Mouse (Mus musculus) heart, postnatal 0 days (tissue): ENCODE measurements at regions not wholly inside any gene's neighbourhood (a gene's known extent, or its start where the extent isn't known, plus 50 kb on each side); places are given as distances from the start of the nearest gene placed in this dataset.

Source experiments
- CTCF ChIP-seq: IDR thresholded peaks from 2 replicates; pipeline ENCODE4 v1.5.1; 2016; ENCODE audit warnings: antibody characterized with exemption, control low read depth, low read depth
- EP300 ChIP-seq: IDR thresholded peaks from 2 replicates; pipeline ENCODE4 v1.6.1; 2016; ENCODE audit warnings: antibody characterized with exemption, low read depth

DNA sequence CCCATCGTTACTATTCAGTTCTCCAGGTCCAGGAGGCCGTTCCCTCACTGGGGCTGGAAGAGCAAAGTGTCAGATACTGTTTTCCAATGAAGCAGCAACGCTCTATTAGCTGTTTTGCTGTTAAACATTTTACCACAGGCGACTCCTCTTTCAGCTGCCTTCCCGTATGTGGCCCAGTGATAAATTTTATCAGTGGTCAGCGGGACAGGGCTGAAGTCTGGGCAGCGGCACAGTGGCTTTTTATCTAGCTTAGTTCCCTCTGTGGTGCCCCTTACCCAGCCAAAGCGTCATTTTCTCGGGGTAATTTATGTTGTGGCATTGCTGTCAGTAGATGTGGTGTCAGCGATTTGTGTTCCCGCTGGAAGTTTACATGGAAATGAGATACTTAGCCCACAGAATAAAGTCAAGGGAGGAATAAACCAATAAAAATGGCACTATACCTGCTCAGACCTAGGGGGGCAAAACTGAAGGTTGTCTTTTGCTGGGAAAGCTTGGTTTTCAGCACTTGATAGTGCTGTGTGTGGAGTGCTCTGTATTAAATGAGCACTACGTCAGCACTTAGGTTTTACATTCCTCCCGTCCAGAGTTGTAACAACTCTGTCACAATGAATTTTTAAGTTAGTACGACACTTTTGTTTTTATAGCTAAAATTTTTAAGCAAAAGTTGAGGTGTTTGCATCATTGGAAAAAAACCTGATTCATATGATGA, 159.1 kb upstream of the Mef2c start:
- TF ChIP-seq EP300 (no peak), CTCF (no peak)
